31 mouse cellular contexts compared by ENCODE assay signal in genomic region chr11:76505106-76505505, GRCm38 (mm10).
A peak's percentile ranks its signal among the peaks of the same experiment; 100 is the strongest.
DNase-seq lines count a peak whose midpoint lies in the region; ATAC-seq lines count a peak whose summit lies in the region.
"Had no signal": no experiment of that assay in that cellular context is flagged by ENCODE, and none has a peak within 500 bp of the region (broad histone marks: within the 10 kb centered on the region; RNA-seq: fewer than 3 reads in every experiment).

No protein-coding gene starts in this region.

- H3K4me1 ChIP-seq in limb, embryonic 12.5 days (replicated peaks) = peaks cover 42% of the 10 kb centered on the region
- H3K4me1 ChIP-seq in limb, embryonic 10.5 days = peaks cover 46% of the 10 kb centered on the region
- peaks cover 3% of the 10 kb centered on the region; the same call in 1 of the 2 replicates for H3K4me1 ChIP-seq in intestine, embryonic 15.5 days (replicated peaks)
- H3K4me1 ChIP-seq in hindbrain, embryonic 16.5 days (ENCODE audit: control insufficient read depth, insufficient read depth, low read depth, low read length) = peaks cover 30% of the 10 kb centered on the region

- no peaks in the 10 kb centered on the region for H3K9me3 ChIP-seq in limb, embryonic 12.5 days
- H3K9me3 ChIP-seq in limb, embryonic 10.5 days (replicated peaks) = no peaks in the 10 kb centered on the region
- H3K9me3 ChIP-seq in intestine, embryonic 15.5 days = no peaks in the 10 kb centered on the region
- no peaks in the 10 kb centered on the region for H3K9me3 ChIP-seq in hindbrain, embryonic 16.5 days (ENCODE audit: control insufficient read depth, low read length)
- H3K9me3 ChIP-seq: embryonic facial prominence, embryonic 10.5 days; embryonic facial prominence, embryonic 15.5 days; forebrain, embryonic 12.5 days; heart, embryonic 10.5 days; heart, embryonic 15.5 days; hindbrain, embryonic 12.5 days; midbrain, embryonic 10.5 days; midbrain, embryonic 15.5 days; neural tube, embryonic 12.5 days had no signal

- no peak overlapping the region for H3K4me3 ChIP-seq in limb, embryonic 12.5 days (replicated peaks)
- no peak overlapping the region for H3K4me3 ChIP-seq in limb, embryonic 10.5 days
- no peak overlapping the region for H3K4me3 ChIP-seq in intestine, embryonic 15.5 days (replicated peaks)
- H3K4me3 ChIP-seq in hindbrain, embryonic 16.5 days (ENCODE audit: low read length) = no peak overlapping the region
- H3K4me3 ChIP-seq: embryonic facial prominence, embryonic 10.5 days; embryonic facial prominence, embryonic 15.5 days; forebrain, embryonic 12.5 days; heart, embryonic 10.5 days; heart, embryonic 15.5 days; hindbrain, embryonic 12.5 days; midbrain, embryonic 10.5 days; midbrain, embryonic 15.5 days; neural tube, embryonic 12.5 days had no signal

- 0 out of 2 replicates have a peak overlapping the region, but pooled peaks have one; percentile 12 for H3K9ac ChIP-seq in limb, embryonic 12.5 days (replicated peaks)
- H3K9ac ChIP-seq in intestine, embryonic 15.5 days = no peak overlapping the region
- H3K9ac ChIP-seq in hindbrain, embryonic 16.5 days (ENCODE audit: low read depth, low read length) = no peak overlapping the region
- H3K9ac ChIP-seq: embryonic facial prominence, embryonic 15.5 days; forebrain, embryonic 12.5 days; forebrain, postnatal 0 days; heart, embryonic 15.5 days; hindbrain, embryonic 12.5 days; midbrain, embryonic 15.5 days; neural tube, embryonic 12.5 days had no signal

- no peak overlapping the region for H3K4me2 ChIP-seq in limb, embryonic 12.5 days
- H3K4me2 ChIP-seq in intestine, embryonic 15.5 days (replicated peaks) = no peak overlapping the region
- H3K4me2 ChIP-seq in hindbrain, embryonic 16.5 days (ENCODE audit: low read length) = no peak overlapping the region
- H3K4me2 ChIP-seq: embryonic facial prominence, embryonic 15.5 days; forebrain, embryonic 12.5 days; heart, embryonic 15.5 days; hindbrain, embryonic 12.5 days; liver, embryonic 11.5 days; midbrain, embryonic 15.5 days; neural tube, embryonic 12.5 days had no signal

- no peaks in the 10 kb centered on the region for H3K27me3 ChIP-seq in limb, embryonic 12.5 days
- no peaks in the 10 kb centered on the region for H3K27me3 ChIP-seq in limb, embryonic 10.5 days (ENCODE audit: low read depth, poor library complexity, severe bottlenecking)
- H3K27me3 ChIP-seq in intestine, embryonic 15.5 days (replicated peaks) = no peaks in the 10 kb centered on the region
- H3K27me3 ChIP-seq in hindbrain, embryonic 16.5 days (replicated peaks; ENCODE audit: control insufficient read depth, insufficient read depth, low read length) = no peaks in the 10 kb centered on the region
- H3K27me3 ChIP-seq: embryonic facial prominence, embryonic 15.5 days; forebrain, embryonic 12.5 days; heart, embryonic 15.5 days; hindbrain, embryonic 12.5 days; midbrain, embryonic 15.5 days; neural tube, embryonic 12.5 days had no signal

- DNase-seq in limb, embryonic 10.5 days (ENCODE audit: low spot score) = no peak
- peak; percentile 31 for DNase-seq in thymus, postnatal 0 days (ENCODE audit: low spot score)
- DNase-seq in thymus, postnatal 10 days (ENCODE audit: low spot score in 2 of 2) = no peak
- no peak for DNase-seq in adrenal gland, postnatal 25 days
- DNase-seq: adrenal gland, adult 2 months; B cell, adult 2 months; cerebellum, adult 8-10 months; cerebellum, postnatal 25 days; forebrain, postnatal 0 days; gastrocnemius, postnatal 36 days; heart, postnatal 36 days; kidney, adult 2 months; kidney, postnatal 36 days; layer of hippocampus, postnatal 36 days; right cerebral cortex, postnatal 4 days had no signal

- no peak overlapping the region for H3K27ac ChIP-seq in limb, embryonic 12.5 days
- no peak overlapping the region for H3K27ac ChIP-seq in limb, embryonic 10.5 days
- no peak overlapping the region for H3K27ac ChIP-seq in intestine, embryonic 15.5 days
- no peak overlapping the region for H3K27ac ChIP-seq in hindbrain, embryonic 16.5 days (ENCODE audit: low read depth, low read length)
- H3K27ac ChIP-seq: embryonic facial prominence, embryonic 10.5 days; embryonic facial prominence, embryonic 15.5 days; forebrain, embryonic 12.5 days; heart, embryonic 15.5 days; hindbrain, embryonic 12.5 days; midbrain, embryonic 10.5 days; midbrain, embryonic 15.5 days; neural tube, embryonic 12.5 days had no signal

- peaks cover 11% of the 10 kb centered on the region for H3K36me3 ChIP-seq in limb, embryonic 12.5 days
- H3K36me3 ChIP-seq in limb, embryonic 10.5 days = peaks cover 38% of the 10 kb centered on the region
- H3K36me3 ChIP-seq in intestine, embryonic 15.5 days = no peaks in the 10 kb centered on the region
- no peaks in the 10 kb centered on the region for H3K36me3 ChIP-seq in hindbrain, embryonic 16.5 days (ENCODE audit: control insufficient read depth, insufficient read depth, low read length)
- H3K36me3 ChIP-seq: embryonic facial prominence, embryonic 15.5 days; forebrain, embryonic 12.5 days; heart, embryonic 15.5 days; hindbrain, embryonic 12.5 days; midbrain, embryonic 15.5 days; neural tube, embryonic 12.5 days had no signal

- 89% methylated on average over 1 of the region's 1 CpGs for WGBS in limb, embryonic 12.5 days
- 83% methylated on average over 1 of the region's 1 CpGs for WGBS in limb, embryonic 10.5 days
- WGBS in intestine, embryonic 15.5 days = 91% methylated on average over 1 of the region's 1 CpGs
- WGBS in hindbrain, embryonic 16.5 days = 88% methylated on average over 1 of the region's 1 CpGs

- ATAC-seq in limb, embryonic 12.5 days (ENCODE audit: insufficient number of reproducible peaks, insufficient read depth, low FRiP score, low TSS enrichment, low read depth) = no peak
- 0 out of 2 replicates have a peak, but pooled peaks have one; percentile 16 for ATAC-seq in intestine, embryonic 15.5 days
- peak; percentile 40 for ATAC-seq in megakaryocyte progenitor cell, adult 5-6 weeks (replicated peaks; ENCODE audit: poor library complexity)
- no peak for ATAC-seq in hindbrain, embryonic 16.5 days
- ATAC-seq: activated CD4-positive, CD25-positive, alpha-beta regulatory T cell, adult 4 months; forebrain, postnatal 0 days; lung, postnatal 0 days; midbrain, embryonic 15.5 days had no signal

Comparison
In these comparisons a context has a peak if more than half of its experiments do, and no peak if none do; other contexts are left out.
1. ATAC-seq: peak in intestine, embryonic 15.5 days (single experiment) and megakaryocyte progenitor cell, adult 5-6 weeks (single experiment); none in limb, embryonic 12.5 days (single experiment) and hindbrain, embryonic 16.5 days (single experiment).